Mouse (Mus musculus) embryonic facial prominence, embryonic 13.5 days (tissue): ENCODE results near the gene Arhgef16. TPM values are rescaled to one million over a fixed set of nuclear protein-coding genes. Genes with fewer than 3 reads are reported as not detected.

Source experiments
- ATAC-seq: fragments of 200-750 bp; cut with Nextera tagmentation; 2 replicates; pipeline ENCODE4 v1.8.0; 2017; ENCODE audit warnings: low read depth; ENCODE audit not compliant: insufficient number of reproducible peaks, insufficient read depth, low FRiP score, low TSS enrichment
- H3K27ac ChIP-seq: fragments of 300-500 bp; sonication (generic); 2 replicates; pipeline ENCODE4 v1.5.1; 2015; ENCODE audit warnings: moderate library complexity, mild to moderate bottlenecking, inconsistent platforms
- H3K27me3 ChIP-seq: fragments of 300-500 bp; sonication (generic); 2 replicates; pipeline ENCODE4 v1.6.1; 2015; ENCODE audit warnings: mild to moderate bottlenecking, inconsistent platforms
- H3K36me3 ChIP-seq: fragments of 300-500 bp; sonication (generic); 2 replicates; pipeline ENCODE4 v1.6.1; 2015; ENCODE audit warnings: mild to moderate bottlenecking, inconsistent platforms
- H3K4me1 ChIP-seq: fragments of 300-500 bp; sonication (generic); 2 replicates; pipeline ENCODE4 v1.6.1; 2015; ENCODE audit warnings: inconsistent platforms
- H3K4me2 ChIP-seq: fragments of 300-500 bp; sonication (generic); 2 replicates; pipeline ENCODE4 v1.6.1; 2015; ENCODE audit warnings: moderate library complexity, mild to moderate bottlenecking, inconsistent platforms
- H3K4me3 ChIP-seq: fragments of 300-500 bp; sonication (generic); 2 replicates; pipeline ENCODE4 v1.5.1; 2015; ENCODE audit warnings: mild to moderate bottlenecking, inconsistent platforms
- H3K9ac ChIP-seq: fragments of 300-500 bp; sonication (generic); 2 replicates; pipeline ENCODE4 v1.6.1; 2015; ENCODE audit warnings: mild to moderate bottlenecking, inconsistent platforms
- H3K9me3 ChIP-seq: fragments of 300-500 bp; sonication (generic); 2 replicates; pipeline ENCODE4 v1.6.1; 2016; ENCODE audit warnings: inconsistent platforms
- WGBS: fragments of 180-500 bp; shearing (Covaris S2); methylation state at CpG from one replicate; pipeline ENCODE4 v1.1.7; 2015; ENCODE audit warnings: mixed read lengths; 5-methylcytosine and 5-hydroxymethylcytosine counted together
- polyA plus RNA-seq: library from polyadenylated mRNA; unstranded; fragments of >200 nt; fragmentation: Nextera tagmentation; extraction: Ambion mirVana; gene quantifications from 2 replicates; pipeline ENCODE4 v1.2.1, GENCODE M21; 2015

The Arhgef16 gene
- polyA plus RNA-seq, 1 experiment from 2014 or later, result 7.7 TPM

- H3K4me2 ChIP-seq, result no peak overlapping the region
- peak overlapping the region; percentile 11; the same call in 1 of the 2 replicates for H3K9ac ChIP-seq
- H3K9me3 ChIP-seq, result no peaks in the 10 kb centered on the region
- no peak overlapping the region for H3K4me3 ChIP-seq
- H3K4me1 ChIP-seq, result peaks cover 14% of the 10 kb centered on the region; the same call in 1 of the 2 replicates
- 68% methylated on average over 7 of the region's 7 CpGs for WGBS
- H3K36me3 ChIP-seq, result no peaks in the 10 kb centered on the region
- no peaks in the 10 kb centered on the region for H3K27me3 ChIP-seq
- no peak overlapping the region for H3K27ac ChIP-seq
- ATAC-seq, result no peak
These were observed 17.8 kb downstream of the Arhgef16 start for GRCm38 (mm10) chr4:154283671-154284070.

DNA sequence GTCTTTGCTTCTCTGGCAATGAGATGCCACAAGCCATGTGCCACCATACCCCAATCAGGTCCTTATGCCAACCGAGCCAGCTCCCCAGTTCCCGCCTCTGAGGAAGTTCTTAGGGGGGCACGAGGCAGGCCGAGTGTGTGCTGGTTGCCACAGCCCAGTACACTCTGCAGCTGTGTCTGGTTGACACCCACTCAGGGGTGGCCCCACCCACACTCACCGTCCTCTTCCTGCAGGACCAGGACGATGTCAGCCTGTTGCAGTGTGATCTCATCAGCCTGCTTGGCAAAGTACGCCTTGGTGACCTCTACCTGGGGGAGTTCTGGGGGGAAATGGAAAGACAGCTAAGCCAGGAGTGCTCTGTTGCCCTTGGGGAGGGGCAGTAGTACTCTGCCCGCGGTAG, 22.0 kb downstream of the Arhgef16 start:
- H3K9ac ChIP-seq, result no peak overlapping the region
- 81% methylated on average over 9 of the region's 9 CpGs for WGBS
- no peak overlapping the region for H3K4me2 ChIP-seq
- H3K27me3 ChIP-seq, result no peaks in the 10 kb centered on the region
- H3K4me3 ChIP-seq, result no peak overlapping the region
- H3K36me3 ChIP-seq, result peaks cover 30% of the 10 kb centered on the region
- no peak for ATAC-seq
- H3K4me1 ChIP-seq, result peaks cover 9% of the 10 kb centered on the region; the same call in 1 of the 2 replicates
- H3K27ac ChIP-seq, result no peak overlapping the region
- no peaks in the 10 kb centered on the region for H3K9me3 ChIP-seq

GRCm38 (mm10) chr4:154273000-154273399, 28.5 kb downstream of the Arhgef16 start:
- Histone ChIP-seq H3K27ac (no peak overlapping the region), H3K4me1 (0 out of 2 replicates have a peak, but pooled peaks cover 6% of the 10 kb centered on the region), H3K9me3 (no peaks in the 10 kb centered on the region), H3K9ac (no peak overlapping the region), H3K36me3 (peaks cover 89% of the 10 kb centered on the region), H3K27me3 (no peaks in the 10 kb centered on the region), H3K4me2 (no peak overlapping the region), H3K4me3 (no peak overlapping the region)
- ATAC-seq, result no peak
- WGBS, result 48% methylated on average over 3 of the region's 3 CpGs

DNA sequence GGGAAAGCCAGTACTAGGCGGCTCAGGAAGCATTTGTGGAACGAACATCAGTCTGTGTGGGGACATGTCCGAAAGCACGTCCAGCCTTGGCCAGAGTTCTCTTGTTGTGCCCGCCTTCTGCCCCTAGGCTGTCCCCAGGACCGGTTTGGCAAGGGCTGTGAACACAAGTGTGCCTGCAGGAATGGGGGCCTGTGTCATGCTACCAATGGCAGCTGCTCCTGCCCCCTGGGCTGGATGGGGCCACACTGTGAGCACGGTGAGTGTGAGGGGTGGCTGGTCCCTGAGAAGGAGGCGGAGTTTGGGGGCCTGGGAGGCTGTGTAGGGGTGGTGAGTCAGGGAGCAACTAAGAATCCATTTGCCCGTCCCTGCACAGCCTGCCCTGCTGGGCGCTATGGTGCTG, 32.0 kb downstream of the Arhgef16 start:
- no peaks in the 10 kb centered on the region for H3K27me3 ChIP-seq
- no peak for ATAC-seq
- no peak overlapping the region for H3K4me3 ChIP-seq
- H3K9me3 ChIP-seq, result no peaks in the 10 kb centered on the region
- WGBS, result 34% methylated on average over 10 of the region's 10 CpGs
- H3K27ac ChIP-seq, result no peak overlapping the region
- H3K4me2 ChIP-seq, result no peak overlapping the region
- H3K36me3 ChIP-seq, result peaks cover 94% of the 10 kb centered on the region
- H3K9ac ChIP-seq, result 0 out of 2 replicates have a peak overlapping the region, but pooled peaks have one; percentile 6
- 0 out of 2 replicates have a peak, but pooled peaks cover 6% of the 10 kb centered on the region for H3K4me1 ChIP-seq

DNA sequence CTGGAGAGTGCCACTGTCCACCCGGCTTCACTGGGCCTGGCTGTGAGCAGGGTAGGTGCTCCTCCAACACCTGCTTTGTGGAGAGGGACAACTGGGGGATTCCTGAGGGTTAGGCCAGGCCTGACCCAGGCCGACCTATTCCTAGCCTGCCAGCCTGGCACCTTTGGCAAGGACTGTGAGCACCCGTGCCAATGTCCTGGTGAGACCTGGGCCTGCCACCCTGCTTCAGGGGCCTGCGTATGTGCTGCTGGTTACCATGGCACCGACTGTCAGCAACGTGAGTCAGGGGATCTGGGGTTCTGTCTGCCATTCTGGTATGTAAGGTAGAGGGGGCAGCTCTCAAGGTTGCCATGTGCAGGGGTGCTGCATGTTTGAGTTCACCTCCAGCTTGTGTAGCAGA, 34.0 kb downstream of the Arhgef16 start:
- 84% methylated on average over 6 of the region's 6 CpGs for WGBS
- Histone ChIP-seq H3K27me3 (no peaks in the 10 kb centered on the region), H3K9ac (no peak overlapping the region), H3K9me3 (peaks cover 6% of the 10 kb centered on the region; the same call in 1 of the 2 replicates), H3K36me3 (peaks cover 97% of the 10 kb centered on the region), H3K27ac (no peak overlapping the region), H3K4me1 (0 out of 2 replicates have a peak, but pooled peaks cover 6% of the 10 kb centered on the region), H3K4me2 (no peak overlapping the region), H3K4me3 (no peak overlapping the region)
- ATAC-seq, result no peak

- H3K4me3 ChIP-seq, result no peak overlapping the region
- H3K4me1 ChIP-seq, result peaks cover 21% of the 10 kb centered on the region
- H3K36me3 ChIP-seq, result peaks cover 92% of the 10 kb centered on the region
- H3K9ac ChIP-seq, result no peak overlapping the region
- peaks cover 6% of the 10 kb centered on the region; the same call in 1 of the 2 replicates for H3K9me3 ChIP-seq
- H3K4me2 ChIP-seq, result no peak overlapping the region
- H3K27ac ChIP-seq, result no peak overlapping the region
- WGBS, result 43% methylated on average over 4 of the region's 4 CpGs
- no peaks in the 10 kb centered on the region for H3K27me3 ChIP-seq
- ATAC-seq, result no peak
These were observed 39.4 kb downstream of the Arhgef16 start for GRCm38 (mm10) chr4:154262071-154262470.

GRCm38 (mm10) chr4:154260755-154261154, 40.7 kb downstream of the Arhgef16 start:
- WGBS, result 42% methylated on average over 5 of the region's 5 CpGs
- Histone ChIP-seq H3K4me1 (peaks cover 21% of the 10 kb centered on the region), H3K9ac (no peak overlapping the region), H3K9me3 (peaks cover 6% of the 10 kb centered on the region; the same call in 1 of the 2 replicates), H3K36me3 (peaks cover 89% of the 10 kb centered on the region), H3K4me2 (no peak overlapping the region), H3K4me3 (no peak overlapping the region), H3K27me3 (no peaks in the 10 kb centered on the region), H3K27ac (peak overlapping the region; percentile 60)
- peak; percentile 52; the same call in 1 of the 2 replicates for ATAC-seq

DNA sequence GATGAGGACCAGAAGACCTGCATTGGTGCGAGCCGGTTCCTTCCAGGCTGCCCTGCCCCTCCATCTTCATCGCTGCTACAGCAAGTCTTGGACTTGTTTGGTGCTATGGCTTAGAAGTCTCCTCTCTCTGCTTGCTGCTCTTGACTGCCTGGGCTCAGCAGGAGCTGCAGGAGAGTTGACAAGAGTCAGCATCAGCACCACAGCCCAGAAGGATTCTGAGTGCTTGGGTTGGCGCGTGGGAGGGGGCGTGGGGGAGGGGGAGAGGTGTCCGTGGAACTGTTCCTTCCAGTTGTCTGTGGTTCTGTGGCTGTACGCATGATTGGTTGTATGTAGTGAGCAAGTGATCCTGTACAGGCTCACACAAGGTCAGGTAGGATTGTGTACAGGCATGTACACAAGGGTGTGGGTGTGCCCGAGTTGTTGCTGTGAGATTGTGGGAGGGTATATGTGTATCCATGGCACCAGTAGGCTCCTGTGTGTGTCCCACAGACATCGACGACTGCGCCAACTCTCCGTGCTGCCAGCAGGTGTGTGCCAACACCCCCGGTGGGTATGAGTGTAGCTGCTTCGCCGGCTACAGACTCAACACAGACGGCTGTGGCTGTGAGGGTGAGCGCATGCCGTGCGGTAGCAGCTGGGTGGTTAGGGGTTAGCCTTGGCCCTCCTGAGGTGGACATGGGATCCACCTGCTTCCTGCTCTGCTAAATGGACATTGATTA, 48.8 kb downstream of the Arhgef16 start:
- no peaks in the 10 kb centered on the region for H3K9me3 ChIP-seq
- no peak overlapping the region for H3K4me2 ChIP-seq
- peaks cover 19% of the 10 kb centered on the region for H3K4me1 ChIP-seq
- H3K9ac ChIP-seq, result no peak overlapping the region
- H3K27me3 ChIP-seq, result no peaks in the 10 kb centered on the region
- peaks cover 64% of the 10 kb centered on the region for H3K36me3 ChIP-seq
- ATAC-seq, result no peak
- no peak overlapping the region for H3K4me3 ChIP-seq
- H3K27ac ChIP-seq, result no peak overlapping the region
- WGBS, result 91% methylated on average over 20 of the region's 20 CpGs

GRCm38 (mm10) chr4:154249316-154249715, 52.2 kb downstream of the Arhgef16 start:
- 64% methylated on average over 8 of the region's 8 CpGs for WGBS
- peak overlapping the region; percentile 83 for H3K27ac ChIP-seq

DNA sequence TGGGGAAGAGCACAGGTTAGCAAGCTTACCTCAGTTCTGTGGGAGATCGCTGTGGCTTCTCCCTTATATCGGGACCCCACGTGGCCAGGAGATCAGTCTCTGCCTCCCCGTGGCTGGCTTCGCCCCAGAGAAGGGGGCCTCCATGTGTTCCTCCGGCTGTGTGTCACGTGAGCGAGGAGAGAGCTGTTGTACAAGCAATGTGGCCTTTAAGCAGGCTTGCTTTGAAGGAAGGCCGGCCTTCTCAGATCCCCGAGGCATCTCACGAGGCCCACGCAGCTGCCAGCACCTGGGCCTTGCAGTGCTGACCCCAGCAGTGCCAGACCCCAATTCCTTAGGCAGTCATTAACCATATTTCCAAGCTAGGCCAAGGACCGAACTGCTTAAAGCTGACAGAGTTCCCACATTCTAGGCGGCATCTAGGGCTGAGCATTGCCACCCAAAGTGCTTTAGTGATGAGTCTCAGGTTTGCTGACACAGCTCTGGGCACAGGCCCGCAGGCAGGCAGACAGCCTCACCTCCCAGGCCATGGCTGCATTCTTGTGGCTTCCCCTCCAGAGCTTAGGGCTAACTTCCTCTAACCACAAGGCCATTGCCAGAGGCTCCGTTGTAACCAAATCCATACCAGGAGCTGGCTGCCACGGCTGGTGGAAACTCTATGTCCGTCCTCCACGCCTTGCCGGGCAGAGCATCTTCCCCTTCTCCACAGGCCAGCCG, 53.2 kb downstream of the Arhgef16 start:
- Histone ChIP-seq H3K27me3 (no peaks in the 10 kb centered on the region), H3K36me3 (peaks cover 39% of the 10 kb centered on the region), H3K27ac (peak overlapping the region; percentile 83), H3K4me3 (no peak overlapping the region), H3K9ac (peak overlapping the region; percentile 56), H3K9me3 (no peaks in the 10 kb centered on the region), H3K4me1 (peaks cover 54% of the 10 kb centered on the region), H3K4me2 (peak overlapping the region; percentile 33)
- 34% methylated on average over 21 of the region's 21 CpGs for WGBS
- ATAC-seq, result 0 out of 2 replicates have a peak, but pooled peaks have one; percentile 0

More at GRCm38 (mm10) chr4:154249316-154249715, 52.2 kb downstream of the Arhgef16 start:
- Histone ChIP-seq H3K9ac (0 out of 2 replicates have a peak overlapping the region, but pooled peaks have one; percentile 27), H3K9me3 (no peaks in the 10 kb centered on the region), H3K4me2 (no peak overlapping the region), H3K4me3 (no peak overlapping the region), H3K36me3 (peaks cover 42% of the 10 kb centered on the region), H3K4me1 (peaks cover 53% of the 10 kb centered on the region), H3K27me3 (no peaks in the 10 kb centered on the region)
- no peak for ATAC-seq

DNA sequence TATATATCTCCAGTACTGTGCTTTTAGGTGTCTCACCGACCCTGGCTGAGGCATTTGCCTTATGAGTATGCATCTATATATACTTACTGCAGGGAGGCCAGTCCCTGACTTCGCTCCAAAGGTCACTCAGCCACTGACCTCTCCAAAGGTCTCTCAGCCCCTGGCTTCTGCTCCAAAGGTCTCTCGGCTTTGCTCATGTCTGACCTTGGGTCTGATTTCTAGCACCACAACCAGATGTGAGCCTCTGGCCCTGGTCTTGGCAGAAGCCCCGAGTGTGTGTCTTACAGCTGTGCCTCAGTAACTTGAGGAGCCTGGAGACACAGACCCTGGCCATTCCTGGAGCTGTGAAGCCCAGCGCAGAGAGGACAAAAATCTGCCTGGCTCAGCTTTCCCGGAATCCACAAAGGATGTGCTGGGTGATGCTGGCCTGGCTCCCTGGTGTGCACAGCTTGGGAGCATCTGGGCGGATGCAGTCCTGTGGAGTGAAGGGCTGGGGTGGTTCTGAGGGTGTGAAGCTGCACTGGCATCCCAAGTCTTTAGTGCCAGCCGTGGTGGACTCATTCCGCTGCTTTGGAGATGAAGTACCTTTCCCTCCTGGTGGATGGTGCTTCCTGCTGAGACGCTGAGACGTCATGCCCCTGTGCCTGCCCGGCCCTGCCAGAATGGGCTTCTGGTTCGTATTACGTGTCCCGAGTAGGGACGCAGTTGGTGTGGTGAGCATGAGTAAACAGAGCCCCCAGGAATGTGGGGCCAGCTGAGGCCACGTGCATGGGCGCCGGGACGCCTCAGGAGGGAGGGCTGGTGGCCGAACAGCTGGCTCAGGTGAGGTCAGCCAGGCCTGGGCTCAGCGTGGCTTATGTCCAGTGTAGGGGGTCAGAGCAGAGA, 54.0 kb downstream of the Arhgef16 start:
- 16% methylated on average over 22 of the region's 22 CpGs for WGBS
- peak overlapping the region; percentile 56; the same call in 1 of the 2 replicates for H3K9ac ChIP-seq

More for the DNA sequence above, 54.0 kb downstream of the Arhgef16 start:
- Histone ChIP-seq H3K4me3 (no peak overlapping the region), H3K4me2 (peak overlapping the region; percentile 38), H3K4me1 (peaks cover 62% of the 10 kb centered on the region), H3K27ac (peak overlapping the region; percentile 83), H3K9me3 (no peaks in the 10 kb centered on the region), H3K27me3 (no peaks in the 10 kb centered on the region), H3K36me3 (peaks cover 39% of the 10 kb centered on the region)
- ATAC-seq, result 0 out of 2 replicates have a peak, but pooled peaks have one; percentile 45
